Mouse (Mus musculus): ENCODE measurements at regions not wholly inside any gene's neighbourhood (a gene's known extent, or its start where the extent isn't known, plus 50 kb on each side); places are given as distances from the start of the nearest gene placed in this dataset.

GRCm38 (mm10) chr6:103306420-103307249, 203.8 kb upstream of the Chl1 start:
- peak; percentile 95 for ATAC-seq (replicated peaks; ENCODE audit: low read depth, poor library complexity, severe bottlenecking)

GRCm38 (mm10) chr6:103307250-103307580, 203.2 kb upstream of the Chl1 start:
- ATAC-seq (replicated peaks; ENCODE audit: low read depth, poor library complexity, severe bottlenecking): no peak

- no peak for ATAC-seq (replicated peaks; ENCODE audit: low read depth, poor library complexity, severe bottlenecking)
These were observed 198.2 kb upstream of the Chl1 start for GRCm38 (mm10) chr6:103312149-103312548.

GRCm38 (mm10) chr6:103312935-103313334, 197.5 kb upstream of the Chl1 start:
- no peak for ATAC-seq (replicated peaks; ENCODE audit: low read depth, poor library complexity, severe bottlenecking)

- ATAC-seq (replicated peaks; ENCODE audit: low read depth, poor library complexity, severe bottlenecking): no peak
These were observed 192.3 kb upstream of the Chl1 start for GRCm38 (mm10) chr6:103318081-103318480.

GRCm38 (mm10) chr6:103318677-103319359, 191.6 kb upstream of the Chl1 start:
- ATAC-seq (replicated peaks; ENCODE audit: low read depth, poor library complexity, severe bottlenecking): 0 out of 2 replicates have a peak, but pooled peaks have one; percentile 29

GRCm38 (mm10) chr6:103319964-103320363, 190.4 kb upstream of the Chl1 start:
- ATAC-seq (replicated peaks; ENCODE audit: low read depth, poor library complexity, severe bottlenecking): no peak

GRCm38 (mm10) chr6:103320550-103320949, 189.8 kb upstream of the Chl1 start:
- ATAC-seq (replicated peaks; ENCODE audit: low read depth, poor library complexity, severe bottlenecking): no peak

- ATAC-seq (replicated peaks; ENCODE audit: low read depth, poor library complexity, severe bottlenecking): no peak
These were observed 189.3 kb upstream of the Chl1 start for GRCm38 (mm10) chr6:103321058-103321457.

GRCm38 (mm10) chr6:103322442-103322841, 187.9 kb upstream of the Chl1 start:
- no peak for ATAC-seq (replicated peaks; ENCODE audit: low read depth, poor library complexity, severe bottlenecking)

GRCm38 (mm10) chr6:103335683-103336082, 174.7 kb upstream of the Chl1 start:
- ATAC-seq (replicated peaks; ENCODE audit: low read depth, poor library complexity, severe bottlenecking): no peak

GRCm38 (mm10) chr6:103339961-103340732, 170.2 kb upstream of the Chl1 start:
- ATAC-seq (replicated peaks; ENCODE audit: low read depth, poor library complexity, severe bottlenecking): peak; percentile 87

- no peak for ATAC-seq (replicated peaks; ENCODE audit: low read depth, poor library complexity, severe bottlenecking)
These were observed 166.9 kb upstream of the Chl1 start for GRCm38 (mm10) chr6:103343515-103343914.

- peak; percentile 24; the same call in 1 of the 2 replicates for ATAC-seq (replicated peaks; ENCODE audit: low read depth, poor library complexity, severe bottlenecking)
These were observed 166.0 kb upstream of the Chl1 start for GRCm38 (mm10) chr6:103344413-103344812.

GRCm38 (mm10) chr6:103345195-103345594, 165.2 kb upstream of the Chl1 start:
- ATAC-seq (replicated peaks; ENCODE audit: low read depth, poor library complexity, severe bottlenecking): peak; percentile 50

- ATAC-seq (replicated peaks; ENCODE audit: low read depth, poor library complexity, severe bottlenecking): no peak
These were observed 157.8 kb upstream of the Chl1 start for GRCm38 (mm10) chr6:103352405-103353124.

GRCm38 (mm10) chr6:103353346-103353745, 157.0 kb upstream of the Chl1 start:
- ATAC-seq (replicated peaks; ENCODE audit: low read depth, poor library complexity, severe bottlenecking): no peak

GRCm38 (mm10) chr6:103366782-103367491, 143.4 kb upstream of the Chl1 start:
- peak; percentile 97 for ATAC-seq (replicated peaks; ENCODE audit: low read depth, poor library complexity, severe bottlenecking)

GRCm38 (mm10) chr6:103374956-103375355, 135.4 kb upstream of the Chl1 start:
- no peak for ATAC-seq (replicated peaks; ENCODE audit: low read depth, poor library complexity, severe bottlenecking)
